Mouse (Mus musculus) embryonic facial prominence, embryonic 15.5 days (tissue): ENCODE results near the gene Cd44. TPM values are rescaled to one million over a fixed set of nuclear protein-coding genes. Genes with fewer than 3 reads are reported as not detected.

Experiments used
- ATAC-seq: fragments of 200-750 bp; cut with Nextera tagmentation; 2 replicates; pipeline ENCODE4 v1.8.0; 2017; ENCODE audit warnings: low read depth, moderate TSS enrichment; ENCODE audit not compliant: insufficient number of reproducible peaks, low FRiP score, low TSS enrichment
- H3K27ac ChIP-seq: fragments of 300-500 bp; sonication (generic); replicated peaks from 2 replicates; pipeline ENCODE4 v1.5.1; 2015; ENCODE audit warnings: mild to moderate bottlenecking, inconsistent platforms
- H3K27me3 ChIP-seq: fragments of 300-500 bp; sonication (generic); 2 replicates; pipeline ENCODE4 v1.6.1; 2015; ENCODE audit warnings: inconsistent platforms
- H3K36me3 ChIP-seq: fragments of 300-500 bp; sonication (generic); 2 replicates; pipeline ENCODE4 v1.6.1; 2015; ENCODE audit warnings: mild to moderate bottlenecking, inconsistent platforms
- H3K4me1 ChIP-seq: fragments of 300-500 bp; sonication (generic); 2 replicates; pipeline ENCODE4 v1.6.1; 2015; ENCODE audit warnings: inconsistent platforms
- H3K4me2 ChIP-seq: fragments of 300-500 bp; sonication (generic); replicated peaks from 2 replicates; pipeline ENCODE4 v1.6.1; 2015; ENCODE audit warnings: mild to moderate bottlenecking, inconsistent platforms
- H3K4me3 ChIP-seq: fragments of 300-500 bp; sonication (generic); replicated peaks from 2 replicates; pipeline ENCODE4 v1.5.1; 2015; ENCODE audit warnings: mild to moderate bottlenecking, inconsistent platforms
- H3K9ac ChIP-seq: fragments of 300-500 bp; sonication (generic); 2 replicates; pipeline ENCODE4 v1.6.1; 2015; ENCODE audit warnings: inconsistent platforms
- H3K9me3 ChIP-seq: fragments of 300-500 bp; sonication (generic); replicated peaks from 2 replicates; pipeline ENCODE4 v1.6.1; 2016; ENCODE audit warnings: inconsistent platforms
- WGBS: fragments of 180-500 bp; shearing (Covaris S2); methylation state at CpG from one replicate; pipeline ENCODE4 v1.1.7; 2015; 5-methylcytosine and 5-hydroxymethylcytosine counted together
- polyA plus RNA-seq: library from polyadenylated mRNA; unstranded; fragments of >200 nt; fragmentation: Nextera tagmentation; extraction: Ambion mirVana; gene quantifications from 2 replicates; pipeline ENCODE4 v1.2.1, GENCODE M21; 2015

Gene Cd44
- polyA plus RNA-seq, 1 experiment from 2014 or later: 56.9 TPM

DNA sequence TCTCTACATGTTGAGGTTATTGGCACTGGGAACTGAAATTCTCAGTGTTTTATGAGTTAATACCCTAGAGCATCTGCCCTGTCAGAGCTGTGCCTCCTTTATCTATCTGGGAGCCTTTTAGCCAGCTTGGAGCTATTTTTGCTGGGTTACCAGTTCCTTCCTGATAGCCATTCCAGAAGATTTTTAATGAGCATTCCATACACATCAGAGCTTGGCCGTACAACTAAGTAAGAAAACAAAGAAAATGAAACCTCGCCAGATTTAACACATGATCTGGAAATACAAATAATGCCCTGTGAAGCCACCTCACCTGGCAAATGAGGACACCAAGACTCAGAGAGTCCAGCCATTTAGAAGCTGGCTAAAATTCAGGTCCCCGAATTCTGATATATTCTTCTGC, 138.3 kb downstream of the Cd44 start:
- ATAC-seq: no peak
- no peaks in the 10 kb centered on the region for H3K9me3 ChIP-seq
- 81% methylated on average over 3 of the region's 3 CpGs for WGBS
- no peaks in the 10 kb centered on the region for H3K4me1 ChIP-seq
- no peak overlapping the region for H3K27ac ChIP-seq
- no peak overlapping the region for H3K4me2 ChIP-seq
- H3K36me3 ChIP-seq: no peaks in the 10 kb centered on the region
- H3K27me3 ChIP-seq: no peaks in the 10 kb centered on the region
- no peak overlapping the region for H3K4me3 ChIP-seq
- no peak overlapping the region for H3K9ac ChIP-seq

Other genes starting within 250 kb of the Cd44 start
- gene Slc1a2, start 243.0 kb downstream of the Cd44 start, polyA plus RNA-seq: 0.38 and 0.72 TPM in 2 replicates
- 33.5 and 36.7 TPM in 2 replicates for gene Pdhx, start 171.8 kb upstream of the Cd44 start, polyA plus RNA-seq
- gene Apip, start 172.0 kb upstream of the Cd44 start, polyA plus RNA-seq: 77.3 and 81.1 TPM in 2 replicates